Mouse (Mus musculus) hindbrain, embryonic 10.5 days (tissue): ENCODE data around the gene Eefsec. TPM values are rescaled to one million over a fixed set of nuclear protein-coding genes. Genes with fewer than 3 reads are reported as not detected.
A peak's percentile ranks its signal among the peaks of the same experiment; 100 is the strongest.

Experiments
- DNase-seq: peaks from one replicate; pipeline ENCODE4 v3.0.0-alpha.2; 2017; ENCODE audit warnings: low spot score
- H3K27ac ChIP-seq: fragments of 300-500 bp; sonication (generic); 2 replicates; pipeline ENCODE4 v1.5.1; 2016; ENCODE audit warnings: mild to moderate bottlenecking, moderate library complexity
- H3K27me3 ChIP-seq: fragments of 300-500 bp; sonication (generic); 2 replicates; pipeline ENCODE4 v1.6.1; 2016; ENCODE audit warnings: mild to moderate bottlenecking; ENCODE audit not compliant: poor library complexity, insufficient read depth, severe bottlenecking
- H3K36me3 ChIP-seq: fragments of 300-500 bp; sonication (generic); 2 replicates; pipeline ENCODE4 v1.6.1; 2016; ENCODE audit warnings: mild to moderate bottlenecking, moderate library complexity
- H3K4me1 ChIP-seq: fragments of 300-500 bp; sonication (generic); replicated peaks from 2 replicates; pipeline ENCODE4 v1.6.1; 2016; ENCODE audit warnings: mild to moderate bottlenecking
- H3K4me3 ChIP-seq: fragments of 300-500 bp; sonication (generic); 2 replicates; pipeline ENCODE4 v1.5.1; 2016; ENCODE audit warnings: mild to moderate bottlenecking, moderate library complexity
- H3K9me3 ChIP-seq: fragments of 300-500 bp; sonication (generic); 2 replicates; pipeline ENCODE4 v1.6.1; 2016; ENCODE audit warnings: mild to moderate bottlenecking, moderate library complexity
- WGBS: fragments of 180-500 bp; shearing (Covaris S2); methylation state at CpG from one replicate; pipeline ENCODE4 v1.1.7; 2016; 5-methylcytosine and 5-hydroxymethylcytosine counted together
- polyA plus RNA-seq: library from polyadenylated mRNA; unstranded; fragments of >200 nt; fragmentation: Nextera tagmentation; extraction: Ambion mirVana; gene quantifications from 2 replicates; pipeline ENCODE4 v1.2.1, GENCODE M21; 2016

The Eefsec gene
- polyA plus RNA-seq, 1 experiment from 2014 or later: 32.9 TPM

- Histone ChIP-seq H3K4me1 (peaks cover 22% of the 10 kb centered on the region; the same call in 1 of the 2 replicates), H3K9me3 (no peaks in the 10 kb centered on the region), H3K36me3 (no peaks in the 10 kb centered on the region), H3K27ac (no peak overlapping the region), H3K4me3 (no peak overlapping the region), H3K27me3 (no peaks in the 10 kb centered on the region)
- WGBS: 71% methylated on average over 9 of the region's 9 CpGs
- DNase-seq: no peak
These were observed 132.4 kb downstream of the Eefsec start for GRCm38 (mm10) chr6:88313937-88314336.

GRCm38 (mm10) chr6:88311593-88311992 lies 134.7 kb downstream of the Eefsec start:
- Histone ChIP-seq H3K4me3 (no peak overlapping the region), H3K9me3 (no peaks in the 10 kb centered on the region), H3K4me1 (peaks cover 26% of the 10 kb centered on the region), H3K27ac (no peak overlapping the region), H3K27me3 (no peaks in the 10 kb centered on the region), H3K36me3 (no peaks in the 10 kb centered on the region)
- no peak for DNase-seq
- 82% methylated on average over 10 of the region's 10 CpGs for WGBS

GRCm38 (mm10) chr6:88306100-88306746 lies 140.1 kb downstream of the Eefsec start:
- peaks cover 11% of the 10 kb centered on the region; the same call in 1 of the 2 replicates for H3K27me3 ChIP-seq
- H3K4me3 ChIP-seq: no peak overlapping the region
- H3K36me3 ChIP-seq: no peaks in the 10 kb centered on the region
- no peak overlapping the region for H3K27ac ChIP-seq
- 87% methylated on average over 4 of the region's 4 CpGs for WGBS
- H3K9me3 ChIP-seq: no peaks in the 10 kb centered on the region
- DNase-seq: no peak
- peaks cover 14% of the 10 kb centered on the region for H3K4me1 ChIP-seq

- Histone ChIP-seq H3K4me3 (no peak overlapping the region), H3K36me3 (peaks cover 13% of the 10 kb centered on the region), H3K9me3 (no peaks in the 10 kb centered on the region), H3K27me3 (peaks cover 38% of the 10 kb centered on the region), H3K4me1 (peaks cover 31% of the 10 kb centered on the region), H3K27ac (no peak overlapping the region)
- DNase-seq: no peak
- WGBS: 61% methylated on average over 7 of the region's 7 CpGs
These were observed 145.1 kb downstream of the Eefsec start for GRCm38 (mm10) chr6:88301234-88301633.

- Histone ChIP-seq H3K27ac (0 out of 2 replicates have a peak overlapping the region, but pooled peaks have one; percentile 6), H3K36me3 (peaks cover 13% of the 10 kb centered on the region), H3K4me3 (no peak overlapping the region), H3K27me3 (peaks cover 38% of the 10 kb centered on the region), H3K4me1 (peaks cover 31% of the 10 kb centered on the region), H3K9me3 (no peaks in the 10 kb centered on the region)
- WGBS: 31% methylated on average over 2 of the region's 2 CpGs
- peak; percentile 34 for DNase-seq
These were observed 146.8 kb downstream of the Eefsec start for GRCm38 (mm10) chr6:88299491-88299890.

GRCm38 (mm10) chr6:88292274-88292909 lies 153.9 kb downstream of the Eefsec start:
- H3K4me1 ChIP-seq: no peaks in the 10 kb centered on the region
- 77% methylated on average over 4 of the region's 4 CpGs for WGBS
- peaks cover 11% of the 10 kb centered on the region for H3K36me3 ChIP-seq
- no peaks in the 10 kb centered on the region for H3K9me3 ChIP-seq
- H3K27me3 ChIP-seq: peaks cover 6% of the 10 kb centered on the region; the same call in 1 of the 2 replicates
- H3K27ac ChIP-seq: no peak overlapping the region
- H3K4me3 ChIP-seq: no peak overlapping the region
- no peak for DNase-seq

- 79% methylated on average over 6 of the region's 6 CpGs for WGBS
- Histone ChIP-seq H3K36me3 (0 out of 2 replicates have a peak, but pooled peaks cover 4% of the 10 kb centered on the region), H3K4me1 (no peaks in the 10 kb centered on the region), H3K27ac (no peak overlapping the region), H3K9me3 (no peaks in the 10 kb centered on the region), H3K4me3 (no peak overlapping the region), H3K27me3 (no peaks in the 10 kb centered on the region)
- DNase-seq: no peak
These were observed 156.1 kb downstream of the Eefsec start for GRCm38 (mm10) chr6:88290129-88290766.

- Histone ChIP-seq H3K27me3 (no peaks in the 10 kb centered on the region), H3K9me3 (no peaks in the 10 kb centered on the region)
- WGBS: 84% methylated on average over 2 of the region's 2 CpGs
These were observed 168.2 kb downstream of the Eefsec start for GRCm38 (mm10) chr6:88278141-88278540.

GRCm38 (mm10) chr6:88277242-88277641 lies 169.1 kb downstream of the Eefsec start:
- Histone ChIP-seq H3K4me3 (no peak overlapping the region), H3K9me3 (no peaks in the 10 kb centered on the region), H3K36me3 (peaks cover 6% of the 10 kb centered on the region; the same call in 1 of the 2 replicates), H3K27ac (no peak overlapping the region), H3K27me3 (no peaks in the 10 kb centered on the region), H3K4me1 (no peaks in the 10 kb centered on the region)
- 89% methylated on average over 4 of the region's 4 CpGs for WGBS
- DNase-seq: no peak

More at GRCm38 (mm10) chr6:88278141-88278540, 168.2 kb downstream of the Eefsec start:
- Histone ChIP-seq H3K27ac (no peak overlapping the region), H3K36me3 (peaks cover 6% of the 10 kb centered on the region; the same call in 1 of the 2 replicates), H3K4me3 (no peak overlapping the region), H3K4me1 (no peaks in the 10 kb centered on the region)
- DNase-seq: no peak

GRCm38 (mm10) chr6:88276221-88276620 lies 170.1 kb downstream of the Eefsec start:
- no peak for DNase-seq
- Histone ChIP-seq H3K9me3 (no peaks in the 10 kb centered on the region), H3K4me1 (no peaks in the 10 kb centered on the region), H3K36me3 (peaks cover 6% of the 10 kb centered on the region; the same call in 1 of the 2 replicates), H3K27me3 (no peaks in the 10 kb centered on the region), H3K4me3 (no peak overlapping the region), H3K27ac (no peak overlapping the region)
- 85% methylated on average over 4 of the region's 4 CpGs for whole genome bisulfite sequencing

GRCm38 (mm10) chr6:88274623-88275022 lies 171.7 kb downstream of the Eefsec start:
- H3K27ac ChIP-seq: no peak overlapping the region
- no peaks in the 10 kb centered on the region for H3K27me3 ChIP-seq
- WGBS: 95% methylated on average over 6 of the region's 6 CpGs
- H3K36me3 ChIP-seq: peaks cover 3% of the 10 kb centered on the region; the same call in 1 of the 2 replicates
- no peak for DNase-seq
- no peaks in the 10 kb centered on the region for H3K4me1 ChIP-seq
- H3K9me3 ChIP-seq: no peaks in the 10 kb centered on the region
- H3K4me3 ChIP-seq: no peak overlapping the region

- DNase-seq: no peak
- H3K36me3 ChIP-seq: no peaks in the 10 kb centered on the region
- H3K27ac ChIP-seq: no peak overlapping the region
- no peak overlapping the region for H3K4me3 ChIP-seq
- no peaks in the 10 kb centered on the region for H3K9me3 ChIP-seq
- no peaks in the 10 kb centered on the region for H3K27me3 ChIP-seq
- WGBS: 87% methylated on average over 2 of the region's 2 CpGs
- H3K4me1 ChIP-seq: peaks cover under 1% of the 10 kb centered on the region
These were observed 178.4 kb downstream of the Eefsec start for GRCm38 (mm10) chr6:88267970-88268369.

GRCm38 (mm10) chr6:88267068-88267467 lies 179.3 kb downstream of the Eefsec start:
- DNase-seq: no peak
- Histone ChIP-seq H3K27ac (no peak overlapping the region), H3K9me3 (no peaks in the 10 kb centered on the region), H3K4me1 (peaks cover 10% of the 10 kb centered on the region), H3K36me3 (no peaks in the 10 kb centered on the region), H3K4me3 (no peak overlapping the region), H3K27me3 (no peaks in the 10 kb centered on the region)
- 87% methylated on average over 3 of the region's 3 CpGs for WGBS
